Mouse (Mus musculus) myocyte (in vitro differentiated cells): ENCODE measurements around the gene Samd3. TPM values are rescaled to one million over a fixed set of nuclear protein-coding genes. Genes with fewer than 3 reads are reported as not detected.
A peak's percentile ranks its signal among the peaks of the same experiment; 100 is the strongest.

Experiments
- H3K27me3 ChIP-seq: one replicate; pipeline ENCODE4 v1.6.1; 2011; ENCODE audit not compliant: control insufficient read depth, insufficient read depth, insufficient read length
- H3K36me3 ChIP-seq: one replicate; pipeline ENCODE4 v1.6.1; 2011; ENCODE audit not compliant: control insufficient read depth, insufficient read depth
- H3K4me2 ChIP-seq: one replicate; pipeline ENCODE4 v1.6.1; 2011; ENCODE audit warnings: low read depth, control low read depth
- H3K4me3 ChIP-seq: one replicate; pipeline ENCODE4 v1.5.1; 2011; ENCODE audit warnings: mild to moderate bottlenecking, control low read depth, moderate library complexity
- H3K79me2 ChIP-seq: one replicate; pipeline ENCODE4 v1.6.1; 2011; ENCODE audit not compliant: control insufficient read depth, insufficient read depth
- H3ac ChIP-seq: one replicate; pipeline ENCODE4 v1.6.1; 2011; ENCODE audit not compliant: control insufficient read depth, insufficient read length
- CEBPB ChIP-seq: IDR thresholded peaks from 2 replicates; pipeline ENCODE4 v1.6.1; 2011; ENCODE audit warnings: mild to moderate bottlenecking, moderate library complexity; ENCODE audit not compliant: poor library complexity, insufficient read depth, severe bottlenecking
- E2F4 ChIP-seq: IDR thresholded peaks from one replicate; pipeline ENCODE4 v1.6.1; 2011; ENCODE audit warnings: mild to moderate bottlenecking, control low read depth, moderate library complexity; ENCODE audit not compliant: insufficient read depth
- MAX ChIP-seq: IDR thresholded peaks from one replicate; pipeline ENCODE4 v1.6.1; 2011; ENCODE audit warnings: low read depth, mild to moderate bottlenecking, control low read depth
- MYOD1 ChIP-seq, 3 experiments: IDR thresholded peaks; one replicate each; pipeline ENCODE4 v1.6.1; 2011; ENCODE audit warnings: control low read depth in 2 of 3, low read depth in 2 of 3, mild to moderate bottlenecking in 2 of 3, moderate library complexity in 1 of 3; ENCODE audit not compliant: insufficient read length in 2 of 3, control insufficient read depth in 1 of 3
- MYOG ChIP-seq, 3 experiments: IDR thresholded peaks; one replicate each; pipeline ENCODE4 v1.6.1; 2011; ENCODE audit warnings: control low read depth in 2 of 3, low read depth in 2 of 3, mild to moderate bottlenecking in 2 of 3; ENCODE audit not compliant: insufficient read length in 2 of 3, control insufficient read depth in 1 of 3, insufficient read depth in 1 of 3
- POLR2A ChIP-seq: IDR thresholded peaks from one replicate; pipeline ENCODE4 v1.6.1; 2011; ENCODE audit warnings: low read depth, mild to moderate bottlenecking, control low read depth, moderate library complexity; ENCODE audit not compliant: insufficient read length
- POLR2AphosphoS2 ChIP-seq: IDR thresholded peaks from one replicate; pipeline ENCODE4 v1.6.1; 2011; ENCODE audit warnings: low read depth, control low read depth; ENCODE audit not compliant: insufficient read length
- REST ChIP-seq: IDR thresholded peaks from one replicate; pipeline ENCODE4 v1.6.1; 2011; ENCODE audit warnings: mild to moderate bottlenecking, control low read depth, moderate library complexity; ENCODE audit not compliant: insufficient read depth, insufficient read length
- SRF ChIP-seq: IDR thresholded peaks from one replicate; pipeline ENCODE4 v1.6.1; 2011; ENCODE audit warnings: low read depth; ENCODE audit not compliant: control insufficient read depth, insufficient read length
- TCF12 ChIP-seq: IDR thresholded peaks from one replicate; pipeline ENCODE4 v1.6.1; 2011; ENCODE audit warnings: mild to moderate bottlenecking, control low read depth; ENCODE audit not compliant: poor library complexity, insufficient read depth, severe bottlenecking
- TCF3 ChIP-seq: IDR thresholded peaks from one replicate; pipeline ENCODE4 v1.6.1; 2011; ENCODE audit warnings: low read depth, control low read depth; ENCODE audit not compliant: insufficient read length
- USF1 ChIP-seq: IDR thresholded peaks from one replicate; pipeline ENCODE4 v1.6.1; 2011; ENCODE audit warnings: low read depth, mild to moderate bottlenecking, control low read depth, moderate library complexity
- polyA plus RNA-seq: library from polyadenylated mRNA; unstranded; fragments of >200 nt; fragmentation: generic; extraction: Trizol; gene quantifications from one replicate; pipeline ENCODE4 v1.2.1, GENCODE M21; 2012; ENCODE audit warnings: missing spikeins

Gene Samd3
- polyA plus RNA-seq, 1 experiment, result 0.06 TPM

DNA sequence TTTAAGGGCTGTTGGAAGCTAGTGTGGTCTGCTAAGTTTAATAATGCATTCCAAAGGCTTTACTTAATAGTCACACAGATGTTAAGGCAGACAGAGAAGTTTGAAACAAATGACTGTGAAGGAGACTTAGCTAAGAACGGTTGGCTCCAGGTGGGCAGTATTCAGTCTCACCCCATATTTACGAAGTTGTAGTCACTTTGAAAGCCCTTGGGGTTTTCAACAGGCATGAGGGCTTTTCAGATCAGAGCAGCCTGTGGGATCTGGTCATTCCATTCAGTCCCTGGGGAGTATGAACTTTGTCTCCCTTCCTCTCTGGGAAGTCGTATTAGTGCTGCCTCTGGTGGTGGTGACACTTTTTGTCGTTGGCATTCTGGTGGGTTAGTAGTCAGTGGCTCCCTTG, 9.1 kb downstream of the Samd3 start:
- no peak overlapping the region for H3ac ChIP-seq
- H3K36me3 ChIP-seq, result no peaks in the 10 kb centered on the region
- H3K79me2 ChIP-seq, result no peaks in the 10 kb centered on the region
- TF ChIP-seq E2F4 (no peak), POLR2A (no peak), MYOG (IDR thresholded peaks at IDR 0.05; ENCODE audit: control insufficient read depth in 1 of 3, insufficient read depth in 1 of 3, insufficient read length in 2 of 3, low read depth in 2 of 3) (no peak), SRF (no peak), TCF12 (no peak), CEBPB (no peak), TCF3 (no peak), MAX (no peak), REST (no peak), POLR2AphosphoS2 (no peak), USF1 (no peak)
- peak overlapping the region; percentile 10 for H3K4me2 ChIP-seq
- no peak overlapping the region for H3K4me3 ChIP-seq
- no peaks in the 10 kb centered on the region for H3K27me3 ChIP-seq

DNA sequence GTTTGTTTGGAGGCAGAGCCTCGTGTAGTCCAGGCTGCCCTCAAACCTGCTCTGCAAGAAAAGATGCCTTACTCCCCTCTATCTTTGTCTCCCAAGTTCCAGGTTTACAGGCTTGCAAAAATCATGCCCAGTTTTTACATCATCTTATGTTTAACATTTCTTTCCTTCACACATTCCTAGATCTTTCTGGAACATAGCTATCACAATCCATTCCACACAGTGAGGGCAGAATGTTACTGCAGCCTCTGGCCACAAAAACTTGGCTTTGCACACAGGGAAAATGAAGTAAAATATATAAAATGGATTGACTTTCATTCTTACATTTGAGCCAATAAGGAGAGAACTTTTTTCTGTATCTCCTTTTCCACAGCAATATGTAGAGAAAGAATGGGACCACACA, 9.6 kb downstream of the Samd3 start:
- H3K79me2 ChIP-seq, result no peaks in the 10 kb centered on the region
- H3ac ChIP-seq, result no peak overlapping the region
- H3K27me3 ChIP-seq, result no peaks in the 10 kb centered on the region
- no peaks in the 10 kb centered on the region for H3K36me3 ChIP-seq
- no peak overlapping the region for H3K4me3 ChIP-seq
- no peak for TF ChIP-seq CEBPB
- no peak for TF ChIP-seq SRF
- TF ChIP-seq TCF3, result no peak
- TF ChIP-seq MYOD1 (IDR thresholded peaks at IDR 0.05; ENCODE audit: control insufficient read depth in 1 of 3, insufficient read length in 2 of 3, low read depth in 2 of 3), result no peak
- TF ChIP-seq POLR2A, result no peak
- no peak for TF ChIP-seq MYOG (IDR thresholded peaks at IDR 0.05; ENCODE audit: control insufficient read depth in 1 of 3, insufficient read depth in 1 of 3, insufficient read length in 2 of 3, low read depth in 2 of 3)
- TF ChIP-seq POLR2AphosphoS2, result no peak
- TF ChIP-seq E2F4, result no peak
- no peak for TF ChIP-seq REST
- TF ChIP-seq MAX, result no peak
- no peak for TF ChIP-seq TCF12
- TF ChIP-seq USF1, result no peak
- H3K4me2 ChIP-seq, result no peak overlapping the region

DNA sequence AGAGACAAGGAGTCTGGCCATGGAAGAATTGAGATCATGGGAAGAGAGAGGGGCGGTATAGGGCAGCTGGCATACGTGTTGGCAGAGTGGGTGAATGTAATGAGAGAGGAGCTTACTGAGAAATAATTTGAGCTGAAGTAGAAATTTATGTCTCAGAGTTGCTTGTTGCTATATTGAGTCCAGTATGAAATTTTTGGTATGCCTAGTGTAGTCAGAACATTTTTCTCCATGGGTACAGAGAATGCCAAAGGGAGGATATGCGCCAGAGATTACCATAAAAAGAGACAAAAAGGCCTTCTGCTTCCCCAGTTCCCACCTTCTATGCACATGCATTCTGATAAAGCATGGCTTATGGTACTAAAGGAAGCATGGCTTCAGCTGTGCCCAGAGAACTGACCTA, 13.7 kb downstream of the Samd3 start:
- Histone ChIP-seq H3K27me3 (no peaks in the 10 kb centered on the region), H3K36me3 (no peaks in the 10 kb centered on the region), H3K4me3 (no peak overlapping the region), H3K4me2 (no peak overlapping the region), H3K79me2 (no peaks in the 10 kb centered on the region), H3ac (no peak overlapping the region)
- TF ChIP-seq E2F4, result no peak
- TF ChIP-seq TCF12, result no peak
- TF ChIP-seq MAX, result no peak
- no peak for TF ChIP-seq MYOD1 (IDR thresholded peaks at IDR 0.05; ENCODE audit: control insufficient read depth in 1 of 3, insufficient read length in 2 of 3, low read depth in 2 of 3)
- no peak for TF ChIP-seq TCF3
- TF ChIP-seq POLR2A, result no peak
- TF ChIP-seq CEBPB, result no peak
- no peak for TF ChIP-seq SRF
- TF ChIP-seq REST, result no peak
- no peak for TF ChIP-seq MYOG (IDR thresholded peaks at IDR 0.05; ENCODE audit: control insufficient read depth in 1 of 3, insufficient read depth in 1 of 3, insufficient read length in 2 of 3, low read depth in 2 of 3)
- TF ChIP-seq POLR2AphosphoS2, result no peak
- TF ChIP-seq USF1, result no peak

DNA sequence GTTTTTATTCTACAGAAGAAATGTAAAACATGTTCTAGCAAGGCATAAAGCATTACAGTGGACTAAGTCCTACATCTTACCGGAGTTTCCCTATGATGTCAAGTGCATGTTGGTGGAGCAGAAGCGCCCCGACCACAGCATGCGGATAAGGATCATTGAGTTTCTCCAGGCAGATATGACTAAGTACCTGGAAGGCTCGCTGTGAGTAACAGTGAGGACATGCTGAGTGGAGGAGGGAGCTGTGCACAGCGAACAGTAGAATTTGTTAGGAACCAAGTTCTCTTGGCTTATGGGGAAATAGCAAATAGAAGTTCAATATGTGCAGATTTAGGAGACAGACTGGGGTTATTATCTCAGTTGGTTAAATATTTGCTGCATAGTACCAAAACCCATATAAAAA, 15.0 kb downstream of the Samd3 start:
- H3K4me2 ChIP-seq, result no peak overlapping the region
- no peaks in the 10 kb centered on the region for H3K27me3 ChIP-seq
- no peak overlapping the region for H3ac ChIP-seq
- TF ChIP-seq MYOD1 (IDR thresholded peaks at IDR 0.05; ENCODE audit: control insufficient read depth in 1 of 3, insufficient read length in 2 of 3, low read depth in 2 of 3), result no peak
- TF ChIP-seq USF1, result no peak
- TF ChIP-seq TCF3, result no peak
- no peak for TF ChIP-seq CEBPB
- TF ChIP-seq SRF, result no peak
- no peak for TF ChIP-seq POLR2A
- no peak for TF ChIP-seq REST
- no peak for TF ChIP-seq TCF12
- no peak for TF ChIP-seq MYOG (IDR thresholded peaks at IDR 0.05; ENCODE audit: control insufficient read depth in 1 of 3, insufficient read depth in 1 of 3, insufficient read length in 2 of 3, low read depth in 2 of 3)
- TF ChIP-seq MAX, result no peak
- TF ChIP-seq E2F4, result no peak
- TF ChIP-seq POLR2AphosphoS2, result no peak
- H3K36me3 ChIP-seq, result no peaks in the 10 kb centered on the region
- H3K4me3 ChIP-seq, result no peak overlapping the region
- no peaks in the 10 kb centered on the region for H3K79me2 ChIP-seq
